Mouse (Mus musculus): ENCODE results near the gene Lipe.

Lipe gene

DNA sequence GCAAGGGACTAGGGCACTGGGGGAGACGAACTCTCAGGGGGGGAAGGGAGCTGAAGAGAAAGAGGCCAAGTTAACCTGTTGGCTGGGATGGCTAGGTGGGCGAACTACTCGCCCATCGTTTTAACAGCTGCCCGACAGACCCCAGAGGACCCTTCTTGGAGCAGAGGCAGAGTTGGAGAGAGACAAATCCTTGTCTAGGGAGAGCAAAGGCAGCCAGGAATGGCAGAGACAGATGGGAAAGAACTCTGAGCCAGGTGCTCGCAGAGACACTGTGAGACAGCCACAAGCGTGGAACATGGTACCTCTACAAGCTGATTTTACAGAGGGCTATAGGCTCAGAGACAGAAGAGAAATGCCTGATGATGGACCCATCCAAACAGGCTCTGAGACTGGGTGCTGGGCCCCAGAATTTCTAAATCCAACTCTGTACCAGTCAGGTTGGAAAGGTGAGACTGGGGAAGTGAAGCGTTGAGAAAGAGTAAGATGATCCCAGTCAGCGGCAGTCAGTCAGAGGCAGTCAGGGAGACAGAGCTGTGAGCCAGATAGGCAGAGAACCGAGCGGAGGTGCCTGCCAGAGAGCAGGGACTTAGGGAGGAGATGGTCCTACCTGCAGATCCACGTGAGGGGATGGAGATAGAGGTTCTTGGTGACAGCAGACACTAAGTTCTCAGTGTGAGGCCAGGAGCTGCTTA, 29.3 kb downstream of the Lipe start, which contains the start of gene Cnfn:
TSS of gene Cnfn (minus strand) at position 667 of the 692 bp plus-strand sequence.
- in situ Hi-C loops (cut with MboI, MseI) = no loop called here

DNA sequence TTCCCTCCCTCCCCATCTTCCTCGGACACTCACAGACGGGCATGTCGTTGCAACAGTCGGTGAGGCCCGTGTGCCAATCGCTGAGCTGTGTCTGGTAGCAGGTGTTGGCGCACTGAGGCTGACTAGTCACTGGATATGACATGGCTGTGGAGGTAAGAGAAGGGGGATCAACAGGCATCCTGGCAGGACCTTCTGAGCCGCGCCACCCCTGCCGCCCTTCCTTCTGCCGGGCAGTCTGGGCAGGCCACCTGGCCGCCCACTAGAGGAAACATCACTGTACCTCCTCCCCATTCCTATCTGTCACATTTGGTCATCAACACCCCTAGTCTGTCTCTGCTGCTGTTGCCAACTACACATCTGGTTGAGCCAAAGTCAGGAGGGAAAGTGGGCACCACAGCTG, 30.2 kb downstream of the Lipe start:
- in situ Hi-C loops (cut with MboI, MseI) = no loop called here

DNA sequence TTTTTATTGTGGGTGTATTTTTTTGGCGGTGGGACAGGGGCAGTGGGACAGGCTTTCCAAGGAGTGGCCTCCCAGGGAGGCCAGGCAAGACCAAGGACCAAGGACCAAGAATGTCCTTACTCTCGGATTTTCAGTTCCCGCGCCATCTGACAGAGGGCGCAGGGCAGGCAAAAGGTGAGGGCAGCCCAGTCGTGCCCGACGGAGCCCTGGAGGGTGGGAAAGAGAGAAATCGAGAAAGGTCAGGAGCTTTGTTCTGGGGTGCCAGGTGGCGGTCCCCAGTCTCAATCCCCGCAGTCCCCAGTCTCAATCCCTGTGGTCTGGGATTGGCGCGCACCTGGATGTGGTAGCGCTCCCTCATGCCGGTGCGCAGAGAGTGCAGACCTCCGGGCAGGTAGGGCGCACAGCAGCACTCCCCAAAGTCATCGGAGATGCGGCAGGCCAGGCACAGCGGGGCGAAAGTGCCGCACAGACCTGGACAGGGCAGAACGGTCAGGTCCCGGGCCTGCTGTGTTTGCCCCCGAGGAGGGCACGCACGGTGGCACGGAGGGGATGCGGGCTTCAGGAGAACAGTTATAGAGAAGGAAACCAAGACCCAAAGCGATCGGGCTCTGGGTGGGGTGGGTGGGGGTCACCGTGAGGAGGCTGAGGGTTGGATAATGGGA, 30.7 kb downstream of the Lipe start:
- in situ Hi-C loops (cut with MboI, MseI) = no loop called here

DNA sequence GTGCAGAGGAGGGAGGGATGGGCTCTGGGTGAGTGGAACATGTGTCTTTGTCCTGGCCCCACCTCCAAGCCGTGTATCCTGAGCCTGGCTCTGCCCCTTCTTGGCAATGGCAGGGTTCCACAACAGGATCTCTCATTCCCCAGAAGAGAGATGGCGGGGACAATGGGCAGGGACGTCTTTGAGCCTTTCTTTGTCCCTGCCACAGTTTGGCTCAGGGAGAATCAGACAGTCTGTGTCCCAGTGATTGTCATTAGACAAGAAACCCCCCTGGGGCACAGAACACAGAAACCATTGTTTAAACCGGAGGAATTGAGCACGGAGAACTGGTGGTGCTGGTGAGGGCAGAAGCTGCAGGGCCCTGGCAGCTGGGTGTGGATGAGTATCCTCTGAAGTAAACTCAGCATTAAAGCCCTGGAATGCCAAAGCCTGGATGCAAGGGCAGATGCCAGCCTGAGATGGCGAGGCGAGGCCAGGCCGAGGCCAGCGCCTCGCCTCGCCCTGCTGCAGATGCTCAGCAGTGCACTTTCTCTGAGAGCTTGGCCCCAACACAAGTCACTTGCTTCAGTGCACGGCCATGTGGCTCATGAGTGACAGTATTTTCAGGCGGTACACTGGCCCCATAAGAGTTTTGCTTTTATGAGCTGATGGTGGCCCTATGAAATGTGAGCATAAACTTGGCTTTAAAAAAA, 32.4 kb downstream of the Lipe start:
- in situ Hi-C loops (cut with MboI, MseI) = no loop called here

DNA sequence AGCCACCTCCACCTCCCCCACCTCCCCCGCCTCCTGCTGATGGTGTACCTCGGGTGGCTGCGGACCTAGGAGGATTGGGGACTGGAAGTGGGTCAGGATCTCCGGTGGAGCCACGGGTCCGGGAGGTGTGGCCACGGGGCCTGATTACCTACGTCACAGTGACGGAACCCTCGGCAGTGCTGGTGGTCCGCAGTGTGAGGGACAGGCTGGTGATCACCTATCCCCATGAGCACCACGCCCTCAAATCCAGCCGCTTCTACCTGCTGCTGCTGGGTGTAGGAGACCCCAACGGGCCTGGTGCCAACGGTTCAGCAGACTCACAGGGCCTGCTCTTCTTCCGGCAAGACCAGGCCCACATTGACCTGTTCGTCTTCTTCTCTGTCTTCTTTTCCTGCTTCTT, 34.9 kb downstream of the Lipe start:
- in situ Hi-C loops (cut with MboI, MseI) = no loop called here

DNA sequence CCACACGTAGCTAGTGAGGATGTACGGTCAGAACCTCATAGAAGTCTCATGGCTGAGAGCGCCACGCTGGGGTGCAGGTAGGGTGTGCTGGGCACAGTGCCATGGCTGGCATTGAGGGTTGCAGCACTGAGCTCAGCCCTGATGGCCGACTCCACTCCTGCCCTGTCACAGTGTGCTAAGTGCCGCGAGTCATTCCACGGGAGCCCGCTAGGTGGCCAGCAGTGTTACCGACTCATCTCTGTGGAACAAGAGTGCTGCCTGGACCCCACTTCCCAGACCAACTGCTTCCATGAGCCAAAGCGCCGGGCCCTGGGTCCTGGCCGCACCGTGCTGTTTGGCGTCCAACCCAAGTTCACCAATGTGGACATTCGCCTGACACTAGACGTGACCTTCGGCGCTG, 35.4 kb downstream of the Lipe start:
- in situ Hi-C loops (cut with MboI, MseI) = no loop called here

DNA sequence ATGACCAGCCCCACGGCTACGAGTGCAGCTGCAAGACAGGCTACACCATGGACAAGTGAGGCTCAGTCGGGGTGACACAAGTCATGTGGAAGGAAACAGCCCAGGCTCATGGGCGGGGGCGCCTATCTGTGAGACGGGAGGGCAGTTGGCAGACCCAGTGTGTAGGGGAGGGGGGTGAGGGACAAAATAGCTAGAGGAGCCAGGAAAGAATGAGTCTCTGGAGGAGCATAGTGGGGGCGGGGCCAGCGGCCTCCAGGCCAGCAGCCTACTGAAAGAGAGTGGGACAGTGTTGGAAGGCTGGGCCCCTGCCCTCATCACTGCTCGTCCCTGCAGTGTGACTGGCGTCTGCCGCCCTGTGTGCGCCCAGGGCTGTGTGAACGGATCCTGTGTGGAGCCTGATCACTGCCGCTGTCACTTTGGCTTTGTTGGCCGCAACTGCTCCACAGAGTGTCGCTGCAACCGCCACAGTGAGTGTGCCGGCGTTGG, 39.7 kb downstream of the Lipe start:
- in situ Hi-C loops (cut with MboI, MseI) = no loop called here

DNA sequence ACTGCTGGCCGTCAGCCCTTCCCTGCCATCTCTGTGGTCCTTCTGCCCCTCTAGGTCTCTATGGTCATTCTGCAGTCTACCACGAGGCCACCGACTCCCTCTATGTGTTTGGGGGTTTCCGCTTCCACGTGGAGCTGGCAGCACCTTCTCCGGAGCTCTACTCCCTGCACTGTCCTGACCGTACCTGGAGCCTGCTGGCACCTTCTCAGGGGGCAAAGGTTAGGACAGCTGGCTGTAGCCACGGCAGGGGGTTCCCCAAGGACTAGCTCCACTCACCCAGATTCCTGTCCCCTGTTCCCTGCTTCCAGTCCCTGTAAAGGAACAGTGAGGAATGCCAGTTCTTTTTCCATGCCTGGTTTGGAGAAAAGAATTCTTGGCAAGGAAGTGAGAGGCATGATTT, 49.6 kb downstream of the Lipe start:
- in situ Hi-C loops (cut with MboI, MseI) = loop anchor here (10.0 to 25.0 kb wide), 2 partner anchors 584 to 637 kb away; partner anchors contain the start of genes BC049730 (in 1 of the 2) and Cd177 (in 1 of the 2)

DNA sequence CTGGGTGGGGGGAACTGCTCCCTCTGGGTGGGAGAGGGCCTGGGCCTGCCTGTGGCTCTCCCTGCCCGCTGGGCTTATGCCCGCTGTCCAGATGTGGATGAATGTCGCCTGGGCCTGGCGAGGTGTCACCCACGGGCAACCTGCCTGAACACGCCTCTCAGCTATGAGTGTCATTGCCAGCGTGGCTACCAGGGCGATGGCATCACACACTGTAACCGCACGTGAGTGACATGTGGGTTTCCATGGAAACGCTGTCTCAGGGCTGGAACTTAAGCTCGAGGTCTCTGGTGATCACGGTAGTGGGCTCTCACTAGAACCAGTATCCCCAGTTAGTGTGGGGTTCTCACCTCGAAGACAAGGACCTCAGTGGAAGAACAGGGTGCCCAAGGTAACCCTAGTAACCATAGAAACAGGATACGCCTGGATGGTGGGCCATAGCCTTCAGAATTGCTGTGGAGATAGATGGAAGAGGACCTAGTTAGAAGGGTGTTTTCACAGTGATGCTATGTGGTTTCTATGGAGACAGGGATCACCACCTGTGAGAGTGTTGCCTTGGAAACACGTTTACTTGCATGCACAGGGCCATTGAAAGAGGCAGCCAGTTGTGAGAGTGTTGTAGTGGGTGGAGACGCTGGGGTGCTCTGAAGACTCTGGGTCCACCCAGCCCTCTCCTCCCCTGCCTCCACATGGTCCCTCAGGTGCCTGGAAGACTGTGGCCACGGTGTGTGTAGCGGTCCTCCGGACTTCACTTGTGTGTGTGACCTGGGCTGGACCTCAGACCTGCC, 57.3 kb downstream of the Lipe start:
- in situ Hi-C loops (cut with MboI, MseI) = loop anchor here (10.0 to 25.0 kb wide), 2 partner anchors 576 to 629 kb away; partner anchors contain the start of genes BC049730 (in 1 of the 2) and Cd177 (in 1 of the 2)

DNA sequence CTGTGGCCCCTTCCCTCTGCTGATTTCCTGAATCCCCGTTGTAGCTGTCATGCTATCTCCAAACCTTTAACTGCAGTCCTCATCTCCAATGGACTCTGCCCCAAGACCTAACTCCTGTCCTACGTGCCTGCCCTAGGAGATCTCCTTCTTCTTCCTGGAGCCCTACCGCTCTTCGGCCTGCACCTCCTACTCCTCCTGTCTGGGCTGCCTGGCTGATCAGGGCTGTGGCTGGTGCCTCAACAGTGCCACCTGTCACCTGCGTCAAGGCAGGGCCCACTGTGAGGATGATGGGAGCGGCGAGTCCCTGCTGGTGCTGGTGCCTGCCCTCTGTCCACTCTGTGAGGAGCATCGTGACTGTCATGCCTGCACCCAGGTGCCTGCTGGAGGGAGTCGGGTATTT, 59.2 kb downstream of the Lipe start:
- in situ Hi-C loops (cut with MboI, MseI) = loop anchor here in 1 of 2 experiments (25.0 kb wide), 1 partner anchor 627 kb away; the partner anchor contains the start of gene BC049730

DNA sequence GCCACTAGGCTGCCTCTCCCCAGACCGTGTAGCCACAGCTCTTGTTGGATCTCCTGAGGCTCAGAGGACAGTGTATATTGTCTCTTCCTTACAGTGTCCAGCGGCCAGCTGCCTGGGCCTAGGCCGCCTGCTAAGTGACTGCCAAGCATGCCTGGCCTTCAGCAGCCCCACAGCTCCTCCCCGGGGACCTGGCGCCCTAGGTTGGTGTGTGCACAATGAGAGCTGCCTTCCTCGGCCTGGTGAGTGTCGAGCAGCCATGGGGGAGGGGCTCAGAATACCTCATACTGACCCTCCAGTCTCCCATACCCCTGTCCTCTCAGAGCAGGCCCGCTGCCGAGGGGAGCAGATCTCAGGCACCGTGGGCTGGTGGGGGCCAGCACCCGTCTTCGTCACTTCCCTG, 64.0 kb downstream of the Lipe start:
- in situ Hi-C loops (cut with MboI, MseI) = loop anchor here in 1 of 2 experiments (25.0 kb wide), 1 partner anchor 622 kb away; the partner anchor contains the start of gene BC049730

DNA sequence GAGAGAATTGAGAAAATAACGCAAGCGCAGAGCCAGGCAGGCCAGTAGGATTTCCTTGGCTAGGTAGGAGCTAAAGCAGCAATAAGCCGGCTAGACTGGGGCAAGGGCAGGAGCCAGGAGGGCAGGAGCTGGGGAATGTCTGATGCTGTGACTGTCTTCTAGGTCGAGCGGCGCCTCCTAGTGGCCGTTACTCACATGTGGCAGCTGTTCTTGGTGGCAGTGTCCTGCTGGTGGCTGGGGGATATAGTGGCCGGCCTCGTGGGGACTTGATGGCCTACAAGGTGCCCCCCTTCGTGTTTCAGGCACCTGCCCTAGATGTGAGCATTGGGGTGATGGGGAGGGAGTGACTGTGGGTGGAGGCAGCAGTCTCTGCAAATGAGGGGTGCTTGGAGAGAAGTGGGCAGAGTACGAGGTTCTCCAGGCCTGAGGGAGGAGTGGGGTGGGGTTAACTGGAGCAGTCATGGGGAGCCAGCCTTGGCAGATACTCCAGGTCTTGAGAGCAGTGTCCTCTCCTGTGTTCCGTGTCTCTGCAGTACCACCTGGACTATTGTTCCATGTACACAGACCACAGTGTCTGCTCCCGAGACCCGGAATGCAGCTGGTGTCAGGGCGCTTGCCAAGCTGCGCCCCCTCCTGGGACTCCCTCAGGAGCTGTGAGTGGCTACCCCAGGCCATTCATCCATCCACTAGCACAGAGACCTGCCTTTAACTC, 64.8 kb downstream of the Lipe start:
- in situ Hi-C loops (cut with MboI, MseI) = loop anchor here in 1 of 2 experiments (25.0 kb wide), 1 partner anchor 621 kb away; the partner anchor contains the start of gene BC049730

All from T-helper 17 cell (primary cell).